Mouse (Mus musculus): ENCODE results near the gene Xkr7.
A peak's percentile ranks its signal among the peaks of the same experiment; 100 is the strongest.

Gene Xkr7

DNA sequence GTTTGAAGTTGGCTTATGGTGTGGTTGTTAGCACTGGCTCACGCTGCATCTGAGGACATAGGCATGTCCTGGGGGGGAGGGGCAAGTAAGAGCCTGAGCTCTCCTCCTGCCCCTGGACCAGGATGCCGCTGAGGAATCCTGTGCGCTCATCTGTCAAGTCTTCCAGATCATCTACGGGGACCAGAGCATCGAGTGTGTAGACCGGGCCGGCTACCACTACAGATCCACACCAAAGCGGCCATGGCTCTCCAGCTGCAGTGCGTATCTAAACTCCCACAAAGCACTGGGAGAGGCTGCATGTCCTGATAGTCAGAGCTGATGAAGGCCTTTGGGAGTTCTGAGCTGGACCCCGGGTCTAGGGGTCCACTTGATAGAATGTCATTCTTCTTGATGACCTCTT lies 43.0 kb downstream of the Xkr7 start:
- no peak for DNase-seq

DNA sequence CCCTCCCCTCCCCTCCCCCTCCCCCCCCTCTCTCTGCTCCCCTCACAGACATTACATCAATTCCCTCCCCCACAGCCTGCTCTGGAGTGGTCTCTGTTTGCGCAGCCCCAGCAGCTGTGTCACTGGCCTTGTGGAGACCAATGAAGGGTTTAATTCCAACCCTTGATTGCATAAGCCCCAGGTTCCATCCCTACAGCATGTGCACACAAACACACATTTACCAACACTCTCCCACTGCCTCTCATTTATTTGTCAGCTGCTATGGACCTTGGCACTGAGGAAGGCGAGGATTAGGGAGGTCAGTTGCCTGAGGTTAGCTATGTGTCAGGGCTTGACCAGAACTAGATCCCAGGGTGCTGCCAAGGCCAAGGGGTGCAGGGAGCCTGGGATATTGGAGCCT lies 44.3 kb downstream of the Xkr7 start:
- no peak for DNase-seq

DNA sequence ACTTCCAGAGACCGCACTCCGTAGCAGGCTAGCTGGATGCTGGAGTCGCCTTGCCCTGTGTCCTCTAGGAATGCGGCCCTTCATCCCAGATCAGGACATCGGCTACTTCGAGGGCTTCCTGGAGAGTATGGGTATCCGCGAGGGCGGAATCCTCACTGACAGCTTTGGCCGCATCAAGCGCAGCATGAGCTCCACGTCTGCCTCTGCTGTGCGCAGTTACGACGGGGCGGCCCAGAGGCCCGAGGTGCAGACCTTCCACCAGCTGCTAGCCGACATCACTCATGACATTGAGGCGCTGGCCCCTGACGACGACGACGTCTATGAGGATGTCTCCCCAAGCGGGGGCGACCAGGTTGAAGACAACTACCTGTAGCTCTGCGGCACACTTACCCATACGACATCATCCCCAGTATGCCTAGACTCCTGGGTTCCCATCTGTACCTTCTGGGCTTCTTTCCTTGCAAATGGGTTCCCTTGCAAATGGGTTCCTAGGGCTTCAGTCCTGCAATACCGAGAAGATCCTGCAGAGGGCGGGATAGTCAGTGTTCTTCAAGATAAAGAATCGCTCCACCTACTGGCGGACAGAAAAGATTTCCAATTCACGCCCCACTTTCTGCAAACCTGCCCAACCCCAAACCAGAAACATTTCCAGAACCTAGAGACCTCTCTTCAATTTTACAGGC lies 49.3 kb downstream of the Xkr7 start:
- DNase-seq, result peak; percentile 84 to 90

DNA sequence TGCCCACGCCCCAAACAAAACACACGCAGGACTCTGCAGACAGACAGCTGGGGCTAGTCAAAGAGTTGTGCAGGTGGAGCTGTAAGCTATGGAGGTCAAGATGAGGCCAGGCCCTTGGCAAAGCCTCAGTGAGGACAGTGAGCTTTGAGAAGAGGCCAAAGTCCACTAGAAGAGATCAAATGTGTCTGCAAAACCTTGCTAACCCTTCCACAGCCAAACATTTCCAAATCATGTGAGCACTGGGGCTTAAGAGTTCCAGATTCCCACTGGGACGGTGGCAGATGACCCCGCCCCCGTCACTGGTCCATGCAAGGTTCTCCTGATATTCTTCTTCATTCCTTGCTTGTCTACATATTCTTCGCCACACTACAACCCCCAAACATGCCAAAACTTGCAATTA lies 50.2 kb downstream of the Xkr7 start:
- no peak for DNase-seq

DNA sequence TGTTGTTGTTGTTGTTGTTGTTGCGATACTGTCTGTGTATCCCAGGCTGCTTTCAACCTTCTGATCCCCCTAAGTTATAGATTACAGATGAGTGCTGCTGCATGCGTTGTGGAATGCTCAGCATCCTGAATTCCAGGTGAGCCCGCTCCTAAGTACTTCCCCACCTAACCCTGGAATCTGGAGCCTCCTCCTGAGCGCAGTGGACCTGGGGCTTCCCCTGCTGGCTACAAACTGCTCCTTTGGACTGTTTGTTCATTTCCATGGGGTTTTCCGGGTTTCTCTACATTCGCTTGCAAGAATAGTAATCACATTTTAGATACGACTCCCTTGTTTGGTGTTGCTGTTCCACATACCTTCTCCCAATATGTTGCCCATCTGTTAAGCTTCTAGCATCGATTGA lies 51.6 kb downstream of the Xkr7 start:
- no peak for DNase-seq

DNA sequence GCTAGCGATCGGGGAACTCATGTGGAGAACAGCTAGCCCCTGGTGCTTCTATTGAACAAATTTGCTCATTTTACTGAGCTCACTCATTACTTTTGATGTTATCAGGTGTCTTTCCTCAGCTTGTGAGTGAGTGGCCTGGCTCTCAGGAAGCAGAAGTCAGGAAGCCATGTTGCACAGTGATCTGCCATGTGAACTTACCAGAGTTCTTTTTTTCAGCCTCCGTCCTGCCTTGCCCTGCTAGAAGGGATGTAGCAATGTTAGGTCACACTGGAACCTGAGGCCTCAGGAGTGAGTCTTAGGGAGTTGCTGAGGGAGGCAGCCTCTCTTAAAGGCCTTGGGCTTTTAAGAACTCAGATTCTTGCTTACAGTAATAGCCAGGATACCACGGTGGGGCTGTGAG lies 52.2 kb downstream of the Xkr7 start:
- DNase-seq, result no peak

DNA sequence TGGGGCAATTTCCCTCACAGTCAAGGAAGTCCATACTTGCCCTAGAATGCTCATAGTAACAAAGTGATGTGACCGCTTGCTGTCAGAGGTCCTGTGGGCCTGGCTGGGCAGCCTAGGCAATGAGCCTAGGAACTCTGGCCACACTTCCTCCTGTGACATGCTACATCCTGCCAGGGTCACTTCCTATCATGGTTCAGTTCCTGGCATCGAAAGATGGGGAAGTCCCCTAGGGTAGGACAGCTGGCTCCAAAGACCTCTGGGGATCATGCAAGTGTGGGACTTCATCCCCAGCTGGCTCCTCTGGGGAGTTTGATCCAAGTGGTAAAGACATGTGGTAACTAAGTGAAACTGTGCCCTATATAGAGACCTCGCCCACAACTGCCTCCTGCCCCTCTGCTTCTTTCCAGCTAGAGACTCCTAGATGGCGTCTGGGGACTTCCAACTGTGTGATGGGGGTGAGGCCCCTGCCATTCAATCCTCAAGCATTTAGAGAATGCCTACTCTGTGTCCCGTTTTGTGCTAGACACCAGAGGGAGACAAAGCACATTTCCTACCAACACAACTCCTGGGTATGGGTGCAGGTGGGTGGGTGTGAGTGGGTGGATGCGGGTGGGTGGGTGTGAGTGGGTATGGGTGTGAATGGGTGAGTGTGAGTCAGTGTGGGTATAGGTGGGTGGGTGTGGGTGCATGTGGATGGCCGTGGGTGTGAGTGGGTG lies 52.8 kb downstream of the Xkr7 start:
- no peak for DNase-seq

DNA sequence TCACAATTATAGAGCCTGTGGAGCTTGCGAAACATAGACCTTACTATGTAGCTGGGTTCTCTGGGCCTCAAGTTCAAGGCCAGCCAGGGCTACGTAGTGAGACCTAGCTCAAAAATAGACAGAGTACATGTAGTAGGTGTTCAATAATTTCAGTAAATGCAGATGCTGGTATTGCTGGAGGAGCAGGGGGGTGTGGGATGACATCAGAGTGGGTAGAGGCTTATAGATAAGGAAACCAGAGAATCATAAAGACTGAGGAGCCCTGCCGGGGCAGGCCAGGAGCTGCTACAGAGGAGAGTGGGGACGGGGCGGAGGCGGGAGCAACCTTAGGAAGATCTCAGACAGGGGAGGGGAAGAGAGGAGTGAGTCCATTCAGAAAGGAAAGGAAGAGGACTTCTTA lies 53.9 kb downstream of the Xkr7 start:
- no peak for DNase-seq

DNA sequence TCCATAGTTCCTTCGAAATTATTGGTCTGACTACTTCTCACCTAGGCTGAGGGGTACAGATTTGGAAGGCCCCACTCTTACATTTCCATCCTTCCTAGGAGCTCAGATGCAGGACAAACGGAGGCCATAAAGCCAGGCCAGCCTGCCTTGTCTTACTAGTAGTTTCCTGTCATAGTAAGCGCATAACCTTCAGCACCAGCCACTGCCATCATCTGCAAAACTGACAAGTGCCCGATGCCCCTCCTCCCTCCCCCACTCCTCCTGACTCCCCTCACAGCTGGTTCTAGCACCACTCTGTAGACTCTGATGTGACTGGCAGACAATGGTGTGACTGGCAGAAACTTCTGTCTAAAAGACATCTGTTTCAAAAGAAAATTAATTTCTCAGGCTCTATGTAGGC lies 54.5 kb downstream of the Xkr7 start:
- no peak for DNase-seq

DNA sequence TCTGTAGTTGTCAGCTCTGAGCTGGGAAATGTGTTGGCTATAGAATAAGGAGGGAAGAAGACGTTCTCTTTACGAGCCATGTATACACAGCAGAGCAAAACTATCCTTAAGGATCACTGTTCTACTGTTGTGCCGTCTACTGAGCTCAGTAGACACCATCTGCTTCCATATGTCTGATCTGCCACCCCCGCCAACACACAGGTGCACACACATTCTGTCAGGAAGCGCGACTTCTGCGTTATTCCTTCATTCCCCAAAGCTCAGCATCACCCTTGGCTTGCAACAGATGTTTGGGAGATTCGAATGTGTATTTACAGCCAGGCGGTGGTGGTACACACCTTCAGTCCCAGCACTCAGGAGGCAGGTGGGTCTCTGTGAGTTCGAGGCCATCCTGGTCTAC lies 55.4 kb downstream of the Xkr7 start:
- DNase-seq, result no peak

DNA sequence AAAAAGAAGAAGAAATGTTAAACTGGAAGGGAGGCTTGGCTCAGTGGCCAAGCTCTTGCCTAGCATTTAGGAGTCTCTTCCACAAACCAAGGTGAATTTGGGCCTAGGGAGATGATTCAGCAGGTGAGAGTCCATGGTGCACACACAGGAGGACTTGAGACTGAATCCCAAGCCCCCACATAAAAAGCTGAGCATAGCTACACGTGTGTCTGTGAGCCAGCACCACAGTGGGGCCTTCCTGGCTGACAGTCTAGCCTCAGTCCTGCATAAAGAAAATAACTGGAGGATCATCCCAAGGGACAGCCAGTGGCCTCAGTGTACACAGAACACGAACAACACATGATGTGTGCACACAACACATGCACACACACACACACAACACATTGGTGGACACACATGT lies 57.7 kb downstream of the Xkr7 start:
- no peak for DNase-seq

DNA sequence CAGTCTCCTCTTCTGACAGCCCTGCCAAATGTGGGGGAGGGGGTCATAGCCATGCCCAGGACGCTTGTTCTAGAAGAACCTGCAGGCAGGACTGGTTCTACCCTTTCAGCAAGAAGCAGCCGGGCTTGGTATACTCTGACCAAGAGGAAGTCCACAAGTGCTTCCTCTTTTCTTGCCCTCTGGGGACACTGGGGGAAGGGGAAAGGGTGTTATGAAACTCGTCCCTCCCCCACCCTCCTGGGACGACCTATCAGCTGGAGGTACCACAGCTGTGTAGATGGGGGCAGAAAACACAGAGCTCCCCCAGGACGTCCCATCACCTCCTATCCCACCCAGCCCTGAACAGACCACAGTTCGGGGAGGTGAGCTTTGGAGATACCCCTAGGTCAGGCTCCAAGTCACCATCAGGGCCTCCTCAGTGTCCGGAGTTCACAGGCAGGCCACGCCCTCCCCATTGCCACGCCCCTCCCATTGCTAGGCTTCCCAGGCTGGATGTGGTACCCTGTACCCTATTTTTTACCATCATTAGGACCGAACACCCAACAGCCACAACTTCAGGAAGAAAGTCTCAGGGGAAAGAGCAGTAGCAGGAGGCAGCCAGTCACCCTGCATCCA lies 59.0 kb downstream of the Xkr7 start:
- no peak for DNase-seq
